Mouse (Mus musculus): ENCODE results near the gene Slc25a54.

The Slc25a54 gene

DNA sequence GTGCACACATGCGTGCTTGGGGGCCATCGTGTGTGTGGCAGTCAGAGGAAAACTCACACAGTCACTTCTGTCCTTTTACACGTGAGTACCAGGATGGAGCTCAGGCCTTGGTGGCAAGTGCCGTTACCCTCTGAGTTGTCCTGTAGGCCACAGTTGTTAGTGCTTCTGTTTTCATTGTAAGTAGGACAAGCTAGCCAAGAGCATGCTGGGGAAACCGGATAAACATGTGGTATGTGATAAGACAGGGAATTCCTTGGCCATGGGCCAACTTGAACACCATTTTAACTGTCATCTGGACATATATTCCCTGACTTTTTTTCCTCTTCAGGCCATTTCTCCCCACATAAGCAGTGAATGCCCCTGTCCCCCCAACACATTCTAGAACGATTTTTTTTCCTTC lies 45.3 kb downstream of the Slc25a54 start:
- peak in 1 of 2 experiments; percentile 11 for DNase-seq

DNA sequence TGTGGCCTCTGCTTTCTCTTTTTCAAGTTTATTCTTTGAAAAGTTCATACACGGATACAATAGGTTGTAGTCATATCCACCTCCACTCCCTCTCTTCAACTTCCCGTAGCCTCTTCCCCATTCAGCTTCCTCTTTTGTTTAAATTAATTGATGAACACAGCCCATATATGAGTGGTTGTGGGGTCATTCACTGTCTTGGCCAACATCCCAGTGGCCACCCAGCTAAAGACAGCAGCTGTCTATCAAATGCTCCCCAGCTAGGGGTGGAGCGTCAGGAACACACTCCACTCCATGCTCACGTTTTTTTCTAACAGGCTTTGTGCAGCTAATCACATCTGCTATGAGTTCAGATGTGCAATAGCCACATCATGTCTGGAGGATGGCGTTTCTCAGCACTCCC lies 49.5 kb downstream of the Slc25a54 start:
- DNase-seq: no peak

DNA sequence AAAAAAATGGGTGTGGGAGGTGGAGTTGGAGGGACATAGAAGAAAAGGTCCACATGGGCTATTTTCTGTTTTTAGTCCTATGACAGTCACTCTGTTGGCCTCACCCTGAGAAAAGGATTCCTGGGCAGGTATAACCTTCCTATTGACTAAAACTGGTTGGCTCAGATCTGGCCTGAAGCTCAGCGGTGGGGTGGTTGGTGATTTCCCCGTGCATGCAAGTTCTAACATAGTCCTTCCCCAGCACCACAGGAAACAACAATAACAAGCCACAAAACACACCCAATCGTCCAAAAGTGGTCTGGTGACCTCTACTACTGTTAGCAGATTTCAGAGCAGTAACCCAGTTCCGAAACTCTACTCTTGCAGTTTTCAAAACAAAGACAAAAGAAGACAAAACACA lies 52.7 kb downstream of the Slc25a54 start:
- no peak for DNase-seq

- no peak for DNase-seq
Measured at GRCm38 (mm10) chr3:109134036-109134435, 53.8 kb downstream of the Slc25a54 start.

DNA sequence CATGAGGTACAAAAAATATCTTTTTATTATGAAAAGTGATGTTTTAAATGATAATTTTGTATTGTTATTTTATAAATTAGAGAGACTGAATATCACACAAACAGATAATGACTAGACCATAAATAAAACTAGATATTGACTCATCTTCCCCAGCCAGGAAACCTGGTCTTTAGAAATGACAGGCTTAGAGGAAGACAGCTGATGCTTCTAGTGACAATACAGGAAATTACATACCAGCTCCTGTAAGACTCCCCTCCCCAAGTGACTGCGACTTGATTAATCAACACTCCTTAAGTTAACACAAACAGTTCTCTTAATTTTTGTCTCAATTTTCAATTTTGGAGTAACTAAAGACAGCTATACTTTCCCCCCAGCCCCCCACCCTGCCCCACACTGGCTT lies 55.1 kb downstream of the Slc25a54 start:
- no peak for DNase-seq

DNA sequence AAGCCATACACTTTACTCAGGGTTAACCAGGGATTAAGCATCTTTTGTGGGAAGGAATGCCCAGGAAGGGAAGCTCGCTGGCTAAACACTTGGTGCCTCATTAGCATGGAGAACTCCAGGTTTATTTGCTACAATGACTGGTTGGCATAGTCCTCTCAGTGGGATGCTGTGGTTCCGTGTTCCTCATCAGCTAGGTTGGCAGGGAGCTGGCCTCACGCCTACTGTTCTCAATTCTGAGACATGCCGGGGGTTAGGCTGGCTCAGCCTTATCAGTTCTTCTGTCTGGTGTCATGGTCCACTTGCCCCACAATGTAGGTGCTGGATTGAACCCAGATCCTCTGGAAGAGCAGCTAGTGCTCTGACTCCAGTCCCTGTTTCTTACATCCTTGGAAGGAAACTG lies 72.3 kb downstream of the Slc25a54 start:
- DNase-seq: no peak

DNA sequence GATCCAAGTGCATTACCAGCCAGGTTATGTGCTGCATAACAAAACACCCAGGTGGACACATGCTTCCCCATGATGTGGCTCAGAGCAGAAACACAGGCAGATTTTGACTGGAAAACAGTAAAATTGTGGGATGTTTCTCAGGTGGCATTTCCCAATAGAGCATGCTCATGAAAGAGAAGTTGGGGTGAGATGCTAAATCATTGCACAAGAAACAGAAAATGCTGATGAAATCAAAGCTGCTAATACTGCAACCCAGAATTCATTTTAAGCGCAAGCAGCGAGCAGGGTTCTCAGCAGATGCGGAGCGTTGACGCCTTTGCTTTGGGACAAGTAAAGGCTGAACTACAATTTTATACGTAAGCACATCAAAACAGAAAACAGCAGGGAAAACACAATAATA lies 73.1 kb downstream of the Slc25a54 start:
- no peak for DNase-seq

GRCm38 (mm10) chr3:109155926-109156669 lies 75.8 kb downstream of the Slc25a54 start:
- DNase-seq: no peak

DNA sequence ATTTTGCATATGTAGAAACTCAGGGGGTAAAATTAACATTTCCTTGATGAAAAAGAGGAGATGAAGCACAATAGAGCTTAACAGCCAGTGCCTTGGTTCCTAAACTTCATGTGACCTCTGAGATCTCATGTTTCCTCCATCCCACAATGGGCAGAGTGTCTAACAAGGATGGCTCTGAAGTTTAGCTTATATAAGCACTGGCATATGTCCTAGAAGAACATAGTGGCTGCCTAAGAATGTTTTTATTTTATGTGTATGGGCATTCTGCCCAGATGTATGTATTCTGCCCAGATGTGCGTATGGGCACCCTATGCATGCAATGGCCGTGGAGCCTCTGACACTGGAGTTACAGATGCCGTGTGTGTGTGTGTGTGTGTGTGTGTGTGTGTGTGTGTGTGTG lies 77.2 kb downstream of the Slc25a54 start:
- DNase-seq: no peak

- no peak for DNase-seq
Measured at GRCm38 (mm10) chr3:109164088-109164487, 83.8 kb downstream of the Slc25a54 start.

DNA sequence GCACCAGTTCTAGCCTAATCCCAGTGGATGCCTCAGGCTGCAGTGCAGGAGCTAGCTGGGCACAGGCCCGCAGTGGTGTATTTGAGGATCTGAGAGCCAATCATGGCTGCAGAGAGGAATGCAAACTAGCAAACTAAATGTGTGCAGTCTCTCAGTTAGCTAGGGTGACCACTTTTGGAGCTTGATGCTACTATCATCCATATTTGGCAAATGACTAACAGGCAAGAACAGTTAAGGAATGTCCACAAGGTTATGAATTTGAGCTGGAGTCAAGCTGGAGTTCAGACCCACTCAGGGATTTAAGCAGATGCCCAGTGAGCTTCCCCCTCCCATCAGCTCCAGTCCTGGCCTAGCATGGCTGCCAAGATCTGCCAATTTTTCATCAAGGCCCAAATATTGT lies 84.4 kb downstream of the Slc25a54 start:
- no peak for DNase-seq

- DNase-seq: no peak
Measured at GRCm38 (mm10) chr3:109165214-109165829, 85.1 kb downstream of the Slc25a54 start.
